Mouse (Mus musculus) midbrain, embryonic 15.5 days (tissue): ENCODE data around the gene Tuft1. TPM values are rescaled to one million over a fixed set of nuclear protein-coding genes. Genes with fewer than 3 reads are reported as not detected.
"Not testable (repeated sequence)": the region's sequence is repeated elsewhere in the genome, so short reads cannot be mapped to it uniquely, and the experiment has no call there.

Source experiments
- ATAC-seq: fragments of 200-750 bp; cut with Nextera tagmentation; replicated peaks from 2 replicates; pipeline ENCODE4 v1.8.0; 2017; ENCODE audit warnings: moderate TSS enrichment
- H3K27ac ChIP-seq: fragments of 300-500 bp; sonication (generic); 2 replicates; pipeline ENCODE4 v1.5.1; 2015; ENCODE audit warnings: mild to moderate bottlenecking, inconsistent platforms
- H3K27me3 ChIP-seq: fragments of 300-500 bp; sonication (generic); replicated peaks from 2 replicates; pipeline ENCODE4 v1.6.1; 2015; ENCODE audit warnings: inconsistent platforms
- H3K36me3 ChIP-seq: fragments of 300-500 bp; sonication (generic); replicated peaks from 2 replicates; pipeline ENCODE4 v1.6.1; 2015; ENCODE audit warnings: inconsistent platforms
- H3K4me1 ChIP-seq: fragments of 300-500 bp; sonication (generic); 2 replicates; pipeline ENCODE4 v1.6.1; 2015; ENCODE audit warnings: inconsistent platforms
- H3K4me2 ChIP-seq: fragments of 300-500 bp; sonication (generic); 2 replicates; pipeline ENCODE4 v1.6.1; 2015; ENCODE audit warnings: inconsistent platforms, mild to moderate bottlenecking, moderate library complexity
- H3K4me3 ChIP-seq: fragments of 300-500 bp; sonication (generic); 2 replicates; pipeline ENCODE4 v1.5.1; 2015; ENCODE audit warnings: mild to moderate bottlenecking, inconsistent platforms
- H3K9ac ChIP-seq: fragments of 300-500 bp; sonication (generic); 2 replicates; pipeline ENCODE4 v1.6.1; 2015; ENCODE audit warnings: mild to moderate bottlenecking, inconsistent platforms
- H3K9me3 ChIP-seq: fragments of 300-500 bp; sonication (generic); 2 replicates; pipeline ENCODE4 v1.6.1; 2016; ENCODE audit warnings: inconsistent platforms
- WGBS: fragments of 180-500 bp; shearing (Covaris S2); methylation state at CpG from one replicate; pipeline ENCODE4 v1.1.7; 2015; ENCODE audit warnings: mixed read lengths; 5-methylcytosine and 5-hydroxymethylcytosine counted together
- polyA plus RNA-seq: library from polyadenylated mRNA; unstranded; fragments of >200 nt; fragmentation: Nextera tagmentation; extraction: Ambion mirVana; gene quantifications from 2 replicates; pipeline ENCODE4 v1.2.1, GENCODE M21; 2015

Tuft1 gene
- polyA plus RNA-seq: 4.9 and 5.8 TPM in 2 replicates

- H3K4me2 ChIP-seq: peak within 1 kb of the TSS; percentile 55
- H3K4me3 ChIP-seq: peak within 1 kb of the TSS; percentile 36
- 0 out of 2 replicates have a peak within 1 kb of the TSS, but pooled peaks have one; percentile 17 for H3K9ac ChIP-seq
- 0% methylated on average over 24 of the region's 33 CpGs for whole genome bisulfite sequencing
- not testable (repeated sequence) for H3K36me3 ChIP-seq, H3K4me1 ChIP-seq, H3K9me3 ChIP-seq, H3K27ac ChIP-seq, H3K27me3 ChIP-seq
- ATAC-seq: peak; percentile 94
These were observed at the start of gene Tuft1 for GRCm38 (mm10) chr3:94658740-94659095. Tuft1 (minus strand) TSS chr3:94658872.

- H3K9ac ChIP-seq, H3K36me3 ChIP-seq, H3K27ac ChIP-seq, H3K4me3 ChIP-seq, ATAC-seq, H3K4me2 ChIP-seq, H3K27me3 ChIP-seq, H3K4me1 ChIP-seq, H3K9me3 ChIP-seq: not testable (repeated sequence)
- 24% methylated on average over 3 of the region's 3 CpGs for WGBS
These were observed 44.7 kb upstream of the Tuft1 start for GRCm38 (mm10) chr3:94703364-94703763.

- Histone ChIP-seq H3K9me3 (no peaks in the 10 kb centered on the region), H3K4me1 (no peaks in the 10 kb centered on the region), H3K27ac (no peak overlapping the region), H3K4me3 (no peak overlapping the region), H3K9ac (no peak overlapping the region), H3K36me3 (no peaks in the 10 kb centered on the region), H3K4me2 (no peak overlapping the region), H3K27me3 (no peaks in the 10 kb centered on the region)
- no peak for ATAC-seq
- WGBS: 89% methylated on average over 3 of the region's 3 CpGs
These were observed 44.2 kb upstream of the Tuft1 start for GRCm38 (mm10) chr3:94702856-94703255.

- H3K4me1 ChIP-seq, H3K9me3 ChIP-seq, H3K36me3 ChIP-seq, ATAC-seq, H3K27ac ChIP-seq, H3K4me3 ChIP-seq, H3K27me3 ChIP-seq, H3K4me2 ChIP-seq, H3K9ac ChIP-seq: not testable (repeated sequence)
- WGBS: 85% methylated on average over 7 of the region's 7 CpGs
These were observed 43.6 kb upstream of the Tuft1 start for GRCm38 (mm10) chr3:94702163-94702810.

- not testable (repeated sequence) for H3K27me3 ChIP-seq, ATAC-seq, H3K9me3 ChIP-seq, H3K4me1 ChIP-seq, H3K4me2 ChIP-seq, H3K9ac ChIP-seq, H3K27ac ChIP-seq, H3K36me3 ChIP-seq, H3K4me3 ChIP-seq
- 94% methylated on average over 4 of the region's 4 CpGs for WGBS
These were observed 37.6 kb upstream of the Tuft1 start for GRCm38 (mm10) chr3:94696257-94696656.

- H3K4me3 ChIP-seq, H3K9ac ChIP-seq, H3K4me1 ChIP-seq, H3K27me3 ChIP-seq, H3K4me2 ChIP-seq, H3K36me3 ChIP-seq, H3K9me3 ChIP-seq, H3K27ac ChIP-seq, ATAC-seq: not testable (repeated sequence)
- 91% methylated on average over 6 of the region's 6 CpGs for WGBS
These were observed 36.9 kb upstream of the Tuft1 start for GRCm38 (mm10) chr3:94695591-94695990.

- not testable (repeated sequence) for H3K9me3 ChIP-seq, H3K4me3 ChIP-seq, H3K27ac ChIP-seq, H3K4me1 ChIP-seq, ATAC-seq, H3K27me3 ChIP-seq, H3K36me3 ChIP-seq, H3K9ac ChIP-seq, H3K4me2 ChIP-seq
- 75% methylated on average over 6 of the region's 8 CpGs for WGBS
These were observed 35.2 kb upstream of the Tuft1 start for GRCm38 (mm10) chr3:94693874-94694273.

- WGBS: 83% methylated on average over 5 of the region's 5 CpGs
- Histone ChIP-seq H3K9me3 (no peaks in the 10 kb centered on the region), H3K9ac (no peak within 1 kb of the TSS), H3K4me1 (no peaks in the 10 kb centered on the region), H3K4me3 (no peak within 1 kb of the TSS), H3K27ac (no peak within 1 kb of the TSS), H3K4me2 (no peak within 1 kb of the TSS), H3K36me3 (no peaks in the 10 kb centered on the region), H3K27me3 (no peaks in the 10 kb centered on the region)
- ATAC-seq: no peak
These were observed 34.7 kb upstream of the Tuft1 start, which contains the start of gene Selenbp2 for GRCm38 (mm10) chr3:94693329-94693825. Selenbp2 (plus strand) TSS chr3:94693556.

- not testable (repeated sequence) for H3K27me3 ChIP-seq, H3K27ac ChIP-seq, H3K4me2 ChIP-seq, H3K9ac ChIP-seq, H3K4me3 ChIP-seq, H3K36me3 ChIP-seq, ATAC-seq, H3K4me1 ChIP-seq, H3K9me3 ChIP-seq
- WGBS: 88% methylated on average over 4 of the region's 4 CpGs
These were observed 33.0 kb upstream of the Tuft1 start for GRCm38 (mm10) chr3:94691694-94692093.

GRCm38 (mm10) chr3:94690616-94691247, 32.1 kb upstream of the Tuft1 start:
- ATAC-seq: no peak
- Histone ChIP-seq H3K4me3 (no peak overlapping the region), H3K27ac (no peak overlapping the region), H3K4me2 (no peak overlapping the region), H3K9ac (no peak overlapping the region), H3K36me3 (no peaks in the 10 kb centered on the region), H3K9me3 (no peaks in the 10 kb centered on the region), H3K4me1 (no peaks in the 10 kb centered on the region), H3K27me3 (no peaks in the 10 kb centered on the region)

GRCm38 (mm10) chr3:94690162-94690561, 31.5 kb upstream of the Tuft1 start:
- 55% methylated on average over 6 of the region's 6 CpGs for WGBS
- not testable (repeated sequence) for ATAC-seq, H3K9ac ChIP-seq, H3K4me3 ChIP-seq, H3K27me3 ChIP-seq, H3K36me3 ChIP-seq, H3K4me1 ChIP-seq, H3K9me3 ChIP-seq, H3K27ac ChIP-seq, H3K4me2 ChIP-seq

- H3K27ac ChIP-seq, H3K36me3 ChIP-seq, H3K9me3 ChIP-seq, H3K4me1 ChIP-seq, H3K4me3 ChIP-seq, H3K9ac ChIP-seq, H3K4me2 ChIP-seq, ATAC-seq, H3K27me3 ChIP-seq: not testable (repeated sequence)
- 55% methylated on average over 1 of the region's 1 CpGs for WGBS
These were observed 30.5 kb upstream of the Tuft1 start for GRCm38 (mm10) chr3:94689195-94689594.

GRCm38 (mm10) chr3:94688698-94689097, 30.0 kb upstream of the Tuft1 start:
- H3K27ac ChIP-seq, H3K9me3 ChIP-seq, H3K27me3 ChIP-seq, H3K9ac ChIP-seq, H3K4me2 ChIP-seq, H3K36me3 ChIP-seq, ATAC-seq, H3K4me1 ChIP-seq, H3K4me3 ChIP-seq: not testable (repeated sequence)
- WGBS: 85% methylated on average over 3 of the region's 3 CpGs
